Mouse (Mus musculus) kidney, postnatal 14 days (tissue): ENCODE data around the gene Ankrd24.
A peak's percentile ranks its signal among the peaks of the same experiment; 100 is the strongest.
"Not testable (repeated sequence)": the region's sequence is repeated elsewhere in the genome, so short reads cannot be mapped to it uniquely, and the experiment has no call there.

Source experiments
- DNase-seq: peaks from one replicate; pipeline ENCODE4 v3.0.0; 2022; ENCODE audit warnings: mixed read lengths

The Ankrd24 gene

DNA sequence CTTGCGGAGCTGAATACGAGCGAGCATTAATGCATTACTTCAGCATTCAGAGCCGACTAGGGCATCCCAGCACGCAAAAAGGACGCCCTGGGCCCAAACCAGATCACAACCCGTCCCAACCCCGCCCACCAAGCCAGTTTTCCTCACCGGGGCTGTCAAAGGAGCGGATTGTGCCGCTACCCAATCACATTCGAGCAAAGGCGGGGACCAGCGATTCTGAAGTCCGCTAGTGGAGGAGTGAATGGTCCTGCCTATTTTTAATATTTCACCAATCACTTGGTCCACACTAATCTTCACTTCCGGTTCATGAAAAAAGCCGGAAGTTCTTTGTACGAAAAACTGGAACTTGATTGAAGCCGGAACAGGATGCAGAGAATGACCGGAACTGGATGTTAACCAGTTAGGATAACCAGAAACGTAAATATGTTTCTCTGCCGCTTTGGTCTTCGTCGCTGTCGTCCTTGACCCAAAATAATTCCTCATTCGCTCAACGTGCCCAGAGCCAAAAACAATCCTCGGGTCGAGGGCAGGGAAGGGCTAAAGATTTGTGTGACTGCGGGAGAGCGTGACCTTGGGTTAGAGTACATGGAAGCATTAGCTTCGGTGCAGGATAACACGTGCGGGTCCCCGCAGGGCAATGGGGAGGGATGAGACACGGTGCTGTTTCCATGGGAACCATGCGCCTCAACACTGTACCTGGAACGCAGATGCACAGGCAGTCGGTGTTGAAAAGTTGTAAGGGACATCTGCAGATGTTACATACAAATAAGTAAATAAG is 22.2 kb upstream of the Ankrd24 start, which contains the start of gene BC025920:
BC025920 (plus strand) TSS at position 297 of the 778 bp plus-strand sequence.
- peak; percentile 97 for DNase-seq

DNA sequence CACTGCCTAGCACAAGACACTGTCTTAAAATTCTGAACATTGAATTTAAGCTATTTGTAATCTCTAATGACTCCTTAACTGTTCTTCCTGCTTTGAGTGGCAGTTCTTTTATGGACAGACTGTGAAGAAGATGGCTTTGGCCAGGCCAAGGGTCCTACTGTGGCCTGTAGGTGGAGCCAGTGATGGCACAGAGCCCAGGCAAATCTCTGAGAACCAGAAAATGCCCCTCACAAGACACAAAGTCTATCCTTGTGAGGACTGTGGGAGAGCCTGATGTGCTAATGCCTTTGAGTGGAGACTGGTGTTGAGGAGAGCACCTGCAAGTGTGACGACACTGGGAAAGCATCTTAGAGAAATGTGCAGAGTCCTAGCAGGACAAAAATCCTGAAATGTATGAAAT is 20.0 kb upstream of the Ankrd24 start:
- DNase-seq = no peak

DNA sequence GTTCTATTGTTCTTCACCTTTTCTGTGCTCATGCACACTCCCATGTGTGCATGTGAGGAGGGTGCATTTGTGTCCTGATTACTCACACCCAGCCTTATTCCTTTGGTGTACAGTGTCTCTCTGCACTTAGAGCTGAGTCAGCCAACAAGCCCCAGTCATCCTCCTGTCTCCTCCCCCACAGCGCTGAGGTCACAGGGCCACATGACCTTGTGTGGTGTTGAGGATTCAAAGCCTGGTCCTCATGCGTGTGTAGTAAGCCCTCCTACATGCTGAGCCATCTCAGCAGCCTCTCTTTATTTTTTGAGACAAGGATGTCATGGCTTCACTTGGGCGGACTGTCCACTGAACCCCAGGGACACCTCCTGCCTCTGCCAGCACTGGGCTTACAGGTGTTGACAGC is 15.6 kb upstream of the Ankrd24 start:
- no peak for DNase-seq

GRCm38 (mm10) chr10:81615486-81615885 is 12.9 kb upstream of the Ankrd24 start:
- DNase-seq = no peak

- no peak for DNase-seq
Measured at GRCm38 (mm10) chr10:81619976-81620375, 8.4 kb upstream of the Ankrd24 start.

DNA sequence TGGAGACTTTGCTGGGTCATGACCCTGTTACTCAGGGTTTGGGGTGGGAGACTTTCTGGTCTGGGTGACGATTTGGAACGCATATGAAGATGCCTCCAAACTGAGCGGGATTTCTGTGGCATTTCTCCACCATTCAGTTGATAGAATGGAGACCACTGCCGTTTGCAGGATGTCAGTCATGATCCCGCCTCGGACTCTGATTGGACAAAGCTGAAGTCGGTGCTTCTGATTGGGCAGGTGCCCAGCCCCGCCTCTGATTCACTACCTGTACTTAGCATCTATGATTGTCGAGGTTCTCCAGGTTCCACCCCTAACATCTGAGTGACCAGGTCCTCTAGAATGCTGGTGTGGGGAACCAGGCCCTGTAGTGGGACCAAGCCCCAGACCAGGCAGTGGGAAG is 7.6 kb upstream of the Ankrd24 start:
- DNase-seq = no peak

- DNase-seq = no peak
Measured at GRCm38 (mm10) chr10:81623441-81623840, 4.9 kb upstream of the Ankrd24 start.

- DNase-seq = no peak
Measured at GRCm38 (mm10) chr10:81626101-81626993, 2.0 kb upstream of the Ankrd24 start.

GRCm38 (mm10) chr10:81626994-81627835 is 1.1 kb upstream of the Ankrd24 start, which contains the start of gene Sirt6:
Gene Sirt6, minus strand, starts transcription at chr10:81627797.
- DNase-seq = peak; percentile 95

DNA sequence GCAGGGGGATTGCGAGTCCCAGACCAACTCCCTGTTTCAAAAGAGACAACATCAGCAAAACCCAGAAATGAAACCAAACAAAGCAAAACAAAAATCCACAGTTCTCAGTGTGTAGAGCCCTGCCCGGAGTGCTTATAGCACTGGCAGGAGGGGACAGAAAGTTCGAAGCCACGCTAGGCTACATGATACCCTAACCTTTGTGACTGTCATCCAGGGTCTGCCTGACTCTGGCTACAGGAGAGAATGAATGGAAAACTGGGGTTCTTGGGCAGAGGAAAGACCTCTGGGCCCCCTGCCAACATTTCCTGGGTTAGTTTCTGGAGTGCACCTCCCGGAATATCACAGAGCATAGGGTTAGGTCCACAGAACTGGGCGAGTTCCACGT is 512 bp upstream of the Ankrd24 start:
- DNase-seq = no peak

GRCm38 (mm10) chr10:81633253-81634099 is 5.1 kb downstream of the Ankrd24 start:
- DNase-seq = peak; percentile 91

GRCm38 (mm10) chr10:81636338-81636737 is 8.0 kb downstream of the Ankrd24 start:
- DNase-seq = no peak

- no peak for DNase-seq
Measured at GRCm38 (mm10) chr10:81638101-81638500, 9.8 kb downstream of the Ankrd24 start.

DNA sequence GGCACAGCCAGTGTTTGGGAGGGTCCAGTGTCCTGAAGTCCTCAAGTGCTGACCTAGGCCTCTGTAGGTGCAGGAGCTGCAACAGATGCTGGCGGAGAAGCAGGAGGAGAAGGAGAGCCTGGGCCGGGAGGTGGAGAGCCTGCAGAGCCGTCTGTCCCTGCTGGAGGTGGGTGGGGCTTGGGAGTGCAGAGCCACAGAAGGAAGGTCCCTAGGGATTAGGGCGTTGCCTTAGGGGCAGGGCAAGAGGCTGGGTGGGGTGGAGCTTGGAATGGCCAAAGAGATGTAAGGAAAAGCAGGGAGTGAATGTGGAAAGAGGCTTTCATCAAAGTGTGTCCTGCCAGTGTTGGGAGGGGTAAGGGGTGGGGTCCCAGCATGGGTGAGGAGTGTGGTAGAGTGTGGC is 12.5 kb downstream of the Ankrd24 start:
- DNase-seq = not testable (repeated sequence)

- DNase-seq = no peak
Measured at GRCm38 (mm10) chr10:81641566-81641965, 13.2 kb downstream of the Ankrd24 start.

GRCm38 (mm10) chr10:81641978-81642647 is 13.8 kb downstream of the Ankrd24 start:
- no peak for DNase-seq

- no peak for DNase-seq
Measured at GRCm38 (mm10) chr10:81642648-81643448, 14.5 kb downstream of the Ankrd24 start.

- peak; percentile 98 for DNase-seq
Measured at GRCm38 (mm10) chr10:81643449-81644055, 15.2 kb downstream of the Ankrd24 start.

DNA sequence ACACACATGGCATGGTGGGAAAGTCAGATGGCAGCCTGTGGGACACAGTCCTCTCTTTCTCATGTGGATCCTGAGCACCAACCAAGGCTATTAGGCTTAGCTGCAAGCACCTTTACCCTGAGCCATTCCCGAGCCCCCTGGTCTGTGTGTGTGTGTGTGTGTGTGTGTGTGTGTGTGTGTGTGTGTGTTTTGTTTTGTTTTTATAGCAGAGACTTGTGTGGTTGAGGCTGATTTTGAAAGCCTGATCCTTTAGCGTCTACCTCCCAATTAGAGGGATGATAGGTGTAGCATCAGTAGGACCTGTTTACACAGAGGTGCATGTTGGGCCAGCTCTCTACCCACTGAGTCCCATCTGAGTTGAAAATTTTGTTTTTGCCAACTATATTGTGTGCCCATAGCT is 15.8 kb downstream of the Ankrd24 start:
- no peak for DNase-seq

DNA sequence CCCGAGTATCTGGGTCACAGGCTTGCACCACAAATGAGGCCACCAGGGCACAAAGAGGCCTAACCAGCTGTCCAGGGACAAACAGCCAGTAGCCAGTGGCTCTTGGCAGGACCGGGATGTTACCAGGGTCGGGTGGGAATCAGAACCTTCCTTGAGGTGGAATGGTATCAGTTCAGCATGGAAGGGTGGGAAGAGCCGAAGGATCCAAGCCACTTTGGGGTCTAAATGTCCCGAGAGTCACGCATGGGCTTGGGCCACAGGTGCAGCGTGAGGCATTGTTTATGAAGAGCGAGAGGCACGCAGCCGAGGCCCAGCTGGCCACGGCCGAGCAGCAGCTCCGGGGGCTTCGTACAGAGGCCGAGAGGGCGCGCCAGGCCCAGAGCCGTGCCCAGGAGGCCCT is 16.4 kb downstream of the Ankrd24 start:
- DNase-seq = no peak
